Mouse (Mus musculus): ENCODE results near the gene Phrf1. TPM values are rescaled to one million over a fixed set of nuclear protein-coding genes. Genes with fewer than 3 reads are reported as not detected.

The Phrf1 gene
- total RNA-seq (2012; rRNA removed) (65.0 and 66.1 TPM in 2 replicates), polyA plus RNA-seq (2012; ENCODE audit: insufficient read depth in 1 of 2, insufficient read length in 2 of 2, low read depth in 1 of 2, low replicate concordance in 2 of 2, missing spikeins in 1 of 2) (1,000 to 10,000 TPM in 1 of 2 experiments, 10 to 100 TPM in 1; 91.2 to 1,029 TPM)

- DNase-seq (ENCODE audit: low read depth, low spot score): peak; percentile 93
- peak within 1 kb of the TSS; percentile 76 to 78 for H3K4me3 ChIP-seq (ENCODE audit: control insufficient read depth in 1 of 2, insufficient read depth in 1 of 2, low read depth in 2 of 2, low read length in 2 of 2)
- TF ChIP-seq CHD1 (IDR thresholded peaks at IDR 0.05; ENCODE audit: low read depth, low read length) (peak; percentile 100), ELF1 (IDR thresholded peaks at IDR 0.05; ENCODE audit: low read depth, low read length) (peak; percentile 88), BHLHE40 (IDR thresholded peaks at IDR 0.05; ENCODE audit: borderline replicate concordance, low read depth, low read length) (peak; percentile 54; the same call in 1 of the 2 replicates), GABPA (IDR thresholded peaks at IDR 0.05; ENCODE audit: low read depth, low read length) (no peak), JUND (IDR thresholded peaks at IDR 0.05; ENCODE audit: low read depth, low read length) (no peak), TBP (IDR thresholded peaks at IDR 0.05; ENCODE audit: low read depth, low read length) (peak; percentile 42; the same call in 1 of the 2 replicates), POLR2AphosphoS2 (IDR thresholded peaks at IDR 0.05; ENCODE audit: low read length) (peak; percentile 45; the same call in 1 of the 2 replicates), MEF2A (IDR thresholded peaks at IDR 0.05; ENCODE audit: extremely low read depth, insufficient replicate concordance, low read depth, low read length, poor library complexity, severe bottlenecking) (no peak), USF2 (IDR thresholded peaks at IDR 0.05; ENCODE audit: borderline replicate concordance in 1 of 2, insufficient read depth in 1 of 2, low read depth in 1 of 2, low read length in 2 of 2) (no peak), TCF12 (IDR thresholded peaks at IDR 0.05; ENCODE audit: low read depth, low read length) (0 out of 2 replicates have a peak, but pooled peaks have one; percentile 23), SMC3 (IDR thresholded peaks at IDR 0.05; ENCODE audit: low read depth, low read length) (peak; percentile 55), ZMIZ1 (IDR thresholded peaks at IDR 0.05; ENCODE audit: low read depth, low read length) (no peak), CTCF (IDR thresholded peaks at IDR 0.05 in 2 of 3, conservative IDR thresholded peaks at IDR 0.05 in 1 of 3; ENCODE audit: control insufficient read depth in 1 of 3, insufficient read depth in 1 of 3, low read depth in 2 of 3, low read length in 3 of 3, poor library complexity in 1 of 3, severe bottlenecking in 1 of 3) (peak; percentile 90 to 95 (median 91)), ZKSCAN1 (IDR thresholded peaks at IDR 0.05; ENCODE audit: low read depth, low read length) (no peak), SIN3A (IDR thresholded peaks at IDR 0.05; ENCODE audit: low read length) (peak; percentile 66; the same call in 1 of the 2 replicates), CHD2 (IDR thresholded peaks at IDR 0.05; ENCODE audit: low read length) (no peak), ZNF384 (IDR thresholded peaks at IDR 0.05; ENCODE audit: low read depth, low read length) (no peak), E2F4 (IDR thresholded peaks at IDR 0.05; ENCODE audit: borderline replicate concordance, low read depth, low read length) (no peak), POLR2AphosphoS5 (IDR thresholded peaks at IDR 0.05; ENCODE audit: borderline replicate concordance, low read depth, low read length) (no peak; the same call in 1 of the 2 replicates), GATA1 (IDR thresholded peaks at IDR 0.05; ENCODE audit: low read depth, low read length) (no peak), ETS1 (IDR thresholded peaks at IDR 0.05; ENCODE audit: low read depth, low read length) (no peak), EP300 (IDR thresholded peaks at IDR 0.05; ENCODE audit: low read depth in 1 of 2, low read length in 2 of 2) (no peak), HCFC1 (IDR thresholded peaks at IDR 0.05; ENCODE audit: low read depth, low read length) (peak; percentile 89), MAX (IDR thresholded peaks at IDR 0.05; ENCODE audit: low read length) (peak; percentile 43; the same call in 1 of the 2 replicates), MYB (IDR thresholded peaks at IDR 0.05; ENCODE audit: low read depth, low read length) (peak; percentile 93), MXI1 (IDR thresholded peaks at IDR 0.05; ENCODE audit: low read depth, low read length) (peak; percentile 61; the same call in 1 of the 2 replicates), UBTF (IDR thresholded peaks at IDR 0.05; ENCODE audit: borderline replicate concordance, insufficient read depth, low read depth, low read length) (no peak), USF1 (IDR thresholded peaks at IDR 0.05; ENCODE audit: low read depth, low read length) (no peak), NRF1 (IDR thresholded peaks at IDR 0.05; ENCODE audit: insufficient read depth, low read depth, low read length, poor library complexity, severe bottlenecking) (0 out of 2 replicates have a peak, but pooled peaks have one; percentile 24), ZC3H11A (IDR thresholded peaks at IDR 0.05; ENCODE audit: low read depth, low read length) (no peak), RCOR1 (IDR thresholded peaks at IDR 0.05; ENCODE audit: low read depth, low read length) (no peak), MAZ (IDR thresholded peaks at IDR 0.05; ENCODE audit: low read depth, low read length) (peak; percentile 53; the same call in 1 of the 2 replicates), MAFK (IDR thresholded peaks at IDR 0.05; ENCODE audit: borderline replicate concordance, low read depth, low read length) (no peak), TAL1 (IDR thresholded peaks at IDR 0.05; ENCODE audit: low read length) (no peak)
Measured at GRCm38 (mm10) chr7:141228279-141229067, at the start of gene Phrf1. Gene Phrf1 (plus strand): TSS chr7:141228784.

More at GRCm38 (mm10) chr7:141228279-141229067, at the start of gene Phrf1:
- Histone ChIP-seq H3K27me3 (ENCODE audit: control insufficient read depth in 1 of 2, insufficient read depth in 2 of 2, low read length in 2 of 2) (no peaks in the 10 kb centered on the region), H3K79me2 (ENCODE audit: control insufficient read depth, insufficient read depth, low read length, poor library complexity) (peaks cover 36% of the 10 kb centered on the region), H3K27ac (ENCODE audit: control insufficient read depth, low read depth, low read length) (peak within 1 kb of the TSS; percentile 89), H3K9ac (ENCODE audit: control insufficient read depth, low read depth, low read length, poor library complexity, severe bottlenecking) (peak within 1 kb of the TSS; percentile 83), H3K36me3 (ENCODE audit: control insufficient read depth in 1 of 2, insufficient read depth in 2 of 2, low read length in 2 of 2) (peaks cover 11 to 14% of the 10 kb centered on the region in 2 experiments; a peak in 3 of 4 replicates), H3K4me1 (ENCODE audit: control insufficient read depth in 1 of 2, insufficient read depth in 2 of 2, low read length in 2 of 2) (peaks cover 4 to 12% of the 10 kb centered on the region in 2 experiments; a peak in 2 of 4 replicates), H3K9me3 (replicated peaks; ENCODE audit: insufficient read depth, low read length) (no peaks in the 10 kb centered on the region)

All from MEL (cell line).